Mouse (Mus musculus) intestine, embryonic 16.5 days (tissue): ENCODE measurements around the gene Topors. TPM values are rescaled to one million over a fixed set of nuclear protein-coding genes. Genes with fewer than 3 reads are reported as not detected.
A peak's percentile ranks its signal among the peaks of the same experiment; 100 is the strongest.

Source experiments
- ATAC-seq: fragments of 200-750 bp; cut with Nextera tagmentation; 2 replicates; pipeline ENCODE4 v1.8.0; 2017; ENCODE audit warnings: moderate TSS enrichment, moderate library complexity
- H3K27ac ChIP-seq: fragments of 300-500 bp; sonication (generic); 2 replicates; pipeline ENCODE4 v1.5.1; 2014; ENCODE audit warnings: mild to moderate bottlenecking, low read length
- H3K27me3 ChIP-seq: fragments of 300-500 bp; sonication (generic); replicated peaks from 2 replicates; pipeline ENCODE4 v1.6.1; 2014; ENCODE audit warnings: low read length, control low read depth, mixed read lengths; ENCODE audit not compliant: control insufficient read depth, insufficient read depth
- H3K36me3 ChIP-seq: fragments of 300-500 bp; sonication (generic); 2 replicates; pipeline ENCODE4 v1.6.1; 2014; ENCODE audit warnings: low read length, control low read depth; ENCODE audit not compliant: control insufficient read depth, insufficient read depth
- H3K4me1 ChIP-seq: fragments of 300-500 bp; sonication (generic); 2 replicates; pipeline ENCODE4 v1.6.1; 2014; ENCODE audit warnings: low read length, control low read depth, mixed read lengths; ENCODE audit not compliant: control insufficient read depth, insufficient read depth
- H3K4me2 ChIP-seq: fragments of 300-500 bp; sonication (generic); 2 replicates; pipeline ENCODE4 v1.6.1; 2014; ENCODE audit warnings: low read depth, low read length, control low read depth
- H3K4me3 ChIP-seq: fragments of 300-500 bp; sonication (generic); 2 replicates; pipeline ENCODE4 v1.5.1; 2014; ENCODE audit warnings: mild to moderate bottlenecking, low read length
- H3K9ac ChIP-seq: fragments of 300-500 bp; sonication (generic); 2 replicates; pipeline ENCODE4 v1.6.1; 2014; ENCODE audit warnings: low read depth, low read length
- H3K9me3 ChIP-seq: fragments of 300-500 bp; sonication (generic); 2 replicates; pipeline ENCODE4 v1.6.1; 2016; ENCODE audit warnings: low read length, control low read depth; ENCODE audit not compliant: control insufficient read depth
- WGBS: fragments of 180-500 bp; shearing (Covaris S2); extraction: QIAGEN DNeasy Blood & Tissue Kit; methylation state at CpG from one replicate; pipeline ENCODE4 v1.1.7; 2014; 5-methylcytosine and 5-hydroxymethylcytosine counted together
- polyA plus RNA-seq: library from polyadenylated mRNA; unstranded; fragments of >200 nt; fragmentation: Nextera tagmentation; extraction: Ambion mirVana; gene quantifications from 2 replicates; pipeline ENCODE4 v1.2.1, GENCODE M21; 2015

Topors gene
- polyA plus RNA-seq, 1 experiment from 2014 or later: 30.4 TPM

DNA sequence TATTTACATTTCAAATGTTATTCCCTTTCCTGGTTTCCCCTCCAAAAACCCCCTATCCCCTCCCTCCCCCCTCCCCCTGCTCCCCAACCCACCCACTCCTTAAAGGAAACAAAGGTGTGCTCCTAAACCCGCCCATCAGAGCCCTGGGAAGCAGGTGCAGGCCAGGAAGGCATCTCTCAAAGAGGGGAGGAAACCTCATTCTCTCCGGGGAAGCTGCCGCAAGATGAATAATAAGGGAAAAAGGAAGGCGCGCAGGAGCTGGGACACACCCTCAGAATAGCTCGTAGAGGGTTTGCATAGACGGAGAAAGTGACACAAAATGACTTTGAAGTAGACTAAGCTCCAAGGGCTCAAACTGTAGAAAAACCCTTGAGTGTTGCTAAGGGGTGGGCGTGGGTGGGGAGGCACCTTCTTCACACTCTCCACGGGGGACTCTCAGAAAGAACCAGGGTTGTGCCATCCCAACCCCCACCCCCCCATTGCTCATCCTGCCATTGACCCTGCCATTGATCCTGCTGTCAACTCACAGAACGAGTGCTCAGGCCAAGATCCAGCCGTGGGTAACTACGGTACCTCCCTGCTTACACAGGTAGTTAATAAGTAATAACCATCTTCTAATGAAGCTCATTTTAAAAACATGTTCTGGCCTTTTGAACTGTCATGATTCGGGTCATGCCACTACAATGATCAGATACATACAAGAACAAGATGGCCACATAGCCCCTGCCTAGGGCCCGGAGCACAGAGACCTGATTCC lies 48.5 kb downstream of the Topors start:
- peaks cover 9% of the 10 kb centered on the region; the same call in 1 of the 2 replicates for H3K4me1 ChIP-seq
- no peak overlapping the region for H3K27ac ChIP-seq
- no peaks in the 10 kb centered on the region for H3K36me3 ChIP-seq
- no peaks in the 10 kb centered on the region for H3K9me3 ChIP-seq
- no peaks in the 10 kb centered on the region for H3K27me3 ChIP-seq
- 25% methylated on average over 14 of the region's 14 CpGs for WGBS
- ATAC-seq: peak; percentile 52; the same call in 1 of the 2 replicates
- H3K4me2 ChIP-seq: 0 out of 2 replicates have a peak overlapping the region, but pooled peaks have one; percentile 9
- H3K4me3 ChIP-seq: no peak overlapping the region
- H3K9ac ChIP-seq: no peak overlapping the region

DNA sequence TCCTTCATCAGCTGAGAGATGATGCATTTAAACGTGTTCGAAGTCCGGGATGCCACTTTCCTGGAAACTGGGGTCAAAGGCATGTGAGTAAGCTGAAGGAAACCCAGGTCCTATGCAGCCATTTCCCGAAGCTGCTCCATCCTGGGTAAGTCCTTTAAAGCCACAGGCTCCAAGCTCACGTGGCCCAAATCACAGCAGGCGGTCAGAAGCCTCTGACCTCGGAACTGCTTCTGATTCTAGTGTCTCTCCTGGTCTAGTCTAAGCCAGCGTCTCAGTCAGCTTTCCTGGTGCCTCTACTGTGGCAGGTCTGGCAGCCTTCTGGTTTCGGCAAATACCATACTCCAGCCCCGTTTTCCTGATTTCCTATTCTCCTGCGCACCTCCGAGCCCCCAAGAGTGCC lies 49.2 kb downstream of the Topors start:
- Histone ChIP-seq H3K27ac (no peak overlapping the region), H3K4me3 (no peak overlapping the region), H3K4me1 (peaks cover 9% of the 10 kb centered on the region; the same call in 1 of the 2 replicates), H3K4me2 (no peak overlapping the region), H3K27me3 (no peaks in the 10 kb centered on the region), H3K9me3 (no peaks in the 10 kb centered on the region), H3K36me3 (no peaks in the 10 kb centered on the region), H3K9ac (no peak overlapping the region)
- no peak for ATAC-seq
- WGBS: 30% methylated on average over 12 of the region's 12 CpGs

DNA sequence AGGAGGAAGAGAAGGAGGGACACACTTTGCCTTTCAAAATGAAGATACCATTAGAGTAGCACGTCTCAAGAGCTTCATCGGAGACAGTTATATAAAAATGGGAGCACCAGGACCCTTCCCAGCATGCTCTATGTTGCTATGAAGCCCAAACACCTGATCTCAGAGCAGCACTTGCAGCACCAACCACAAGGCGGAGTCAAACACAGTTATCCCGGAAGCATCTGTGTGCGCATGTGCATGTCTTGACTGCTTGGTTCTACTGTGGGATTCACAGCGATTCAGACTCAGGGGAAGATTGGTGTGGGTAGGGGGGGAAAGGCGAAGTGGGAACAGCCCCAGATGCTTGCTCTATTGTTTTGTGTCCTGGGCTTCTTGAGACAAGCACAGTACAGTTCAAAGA lies 51.3 kb downstream of the Topors start:
- Histone ChIP-seq H3K9ac (no peak overlapping the region), H3K27ac (no peak overlapping the region), H3K4me1 (peaks cover 9% of the 10 kb centered on the region; the same call in 1 of the 2 replicates), H3K27me3 (no peaks in the 10 kb centered on the region), H3K4me2 (no peak overlapping the region), H3K36me3 (no peaks in the 10 kb centered on the region), H3K4me3 (no peak overlapping the region), H3K9me3 (no peaks in the 10 kb centered on the region)
- WGBS: 78% methylated on average over 7 of the region's 7 CpGs
- no peak for ATAC-seq

DNA sequence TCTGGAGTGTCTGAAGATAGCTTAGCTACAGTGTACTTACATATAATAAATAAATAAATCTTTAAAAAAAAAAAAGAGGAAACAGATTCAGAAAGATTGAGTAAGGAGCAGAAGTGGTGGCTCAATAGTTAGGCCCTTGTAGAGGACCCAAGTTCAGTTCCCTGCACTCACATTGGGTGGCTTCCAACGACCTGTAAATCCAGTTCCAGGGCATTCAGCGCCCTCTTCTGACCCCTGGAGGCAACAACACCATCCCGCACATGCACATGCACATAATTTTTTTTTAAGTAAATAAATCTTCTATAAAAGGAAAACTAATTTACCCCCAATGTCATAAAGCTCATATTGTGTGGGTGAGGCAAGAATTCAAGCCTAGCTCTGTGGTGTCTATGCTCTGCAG lies 51.7 kb downstream of the Topors start:
- 68% methylated on average over 3 of the region's 3 CpGs for WGBS
- H3K36me3 ChIP-seq: no peaks in the 10 kb centered on the region

DNA sequence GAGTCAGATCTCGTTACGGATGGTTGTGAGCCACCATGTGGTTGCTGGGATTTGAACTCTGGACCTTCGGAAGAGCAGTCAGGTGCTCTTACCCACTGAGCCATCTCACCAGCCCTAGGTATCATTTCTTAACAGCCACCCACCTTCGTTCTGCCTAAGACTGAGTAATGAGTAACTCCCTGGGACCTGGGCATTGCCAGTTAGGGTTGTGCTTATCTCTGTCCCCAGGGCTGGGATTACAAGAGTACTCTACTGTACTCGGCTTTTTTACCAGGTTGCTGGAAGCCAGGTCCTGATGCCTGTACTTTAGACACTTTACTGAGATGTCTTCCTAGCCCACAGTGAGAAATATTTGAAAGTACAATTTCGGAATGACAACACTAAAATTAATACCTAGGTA lies 57.5 kb downstream of the Topors start:
- Histone ChIP-seq H3K9ac (no peak overlapping the region), H3K36me3 (no peaks in the 10 kb centered on the region)

More for the DNA sequence above, 51.7 kb downstream of the Topors start:
- no peak overlapping the region for H3K4me2 ChIP-seq
- H3K4me3 ChIP-seq: no peak overlapping the region
- peaks cover 9% of the 10 kb centered on the region; the same call in 1 of the 2 replicates for H3K4me1 ChIP-seq
- no peak overlapping the region for H3K27ac ChIP-seq
- H3K27me3 ChIP-seq: no peaks in the 10 kb centered on the region
- no peak for ATAC-seq
- no peak overlapping the region for H3K9ac ChIP-seq
- no peaks in the 10 kb centered on the region for H3K9me3 ChIP-seq

More for the DNA sequence above, 57.5 kb downstream of the Topors start:
- no peak for ATAC-seq
- Histone ChIP-seq H3K9me3 (no peaks in the 10 kb centered on the region), H3K27me3 (no peaks in the 10 kb centered on the region), H3K4me2 (no peak overlapping the region), H3K4me1 (no peaks in the 10 kb centered on the region), H3K27ac (no peak overlapping the region), H3K4me3 (no peak overlapping the region)
- 86% methylated on average over 4 of the region's 6 CpGs for WGBS

Other genes with a start within 250 kb of the Topors start
- 79.0 and 88.1 TPM in 2 replicates for gene Aco1, start 126.8 kb downstream of the Topors start, polyA plus RNA-seq
- 9.9 and 10.8 TPM in 2 replicates for gene Ddx58, start 30.0 kb downstream of the Topors start, polyA plus RNA-seq
- gene Smim27, start 271 bp downstream of the Topors start, polyA plus RNA-seq: 27.4 and 28.9 TPM in 2 replicates
- 399 and 413 TPM in 2 replicates for gene Ndufb6, start 9.6 kb upstream of the Topors start, polyA plus RNA-seq
- 1.0 and 1.3 TPM in 2 replicates for gene Tmem215, start 202.3 kb upstream of the Topors start, polyA plus RNA-seq